Mouse (Mus musculus) ovary, postnatal 36 days (tissue): ENCODE measurements at regions not wholly inside any gene's neighbourhood (a gene's known extent, or its start where the extent isn't known, plus 50 kb on each side); places are given as distances from the start of the nearest gene placed in this dataset.

Experiments
- DNase-seq: peaks from one replicate; pipeline ENCODE4 v3.0.0; 2022; ENCODE audit warnings: low spot score, mixed read lengths

- no peak for DNase-seq
Observed at GRCm38 (mm10) chr12:93549900-93550299, 1700.9 kb upstream of the Sel1l start.

DNA sequence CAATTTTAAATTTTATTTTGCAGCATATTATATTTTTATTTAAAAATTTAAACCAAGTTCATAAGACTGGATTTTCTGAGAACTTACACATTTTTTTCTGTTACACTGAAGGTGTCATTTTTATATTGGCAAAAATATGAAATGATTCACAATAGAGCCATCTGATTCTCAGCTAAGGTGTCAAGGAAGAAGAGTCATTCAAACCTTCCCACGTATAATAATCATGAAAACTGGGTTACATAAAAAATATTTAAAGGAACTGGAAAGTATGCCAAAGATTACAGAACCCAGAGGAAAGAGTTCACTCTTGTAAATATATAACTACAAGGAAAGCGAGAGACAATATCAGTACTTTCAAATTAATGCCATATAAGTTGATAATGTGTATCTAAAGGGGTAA is 1674.5 kb upstream of the Sel1l start:
- DNase-seq, result no peak

DNA sequence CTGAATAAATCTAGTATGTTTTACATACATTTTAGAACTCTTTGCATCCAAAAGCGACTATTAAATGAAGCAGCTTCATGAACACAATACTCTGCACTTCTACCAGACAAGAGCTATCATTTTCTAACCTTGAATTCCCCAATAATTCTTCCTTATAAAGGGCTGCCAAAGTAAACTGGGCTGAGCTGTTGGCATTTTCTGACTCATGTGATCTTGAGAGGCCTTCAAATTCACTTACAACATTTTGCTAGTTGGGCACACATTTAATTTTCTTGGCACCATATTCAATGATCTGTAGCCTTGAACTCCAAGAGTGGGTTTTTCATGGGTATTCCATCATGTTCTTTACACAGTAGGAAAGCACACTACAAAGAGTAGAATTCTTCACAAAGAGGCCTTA is 1637.4 kb upstream of the Sel1l start:
- DNase-seq, result no peak

- no peak for DNase-seq
Observed at GRCm38 (mm10) chr12:93462106-93462505, 1613.1 kb upstream of the Sel1l start.

DNA sequence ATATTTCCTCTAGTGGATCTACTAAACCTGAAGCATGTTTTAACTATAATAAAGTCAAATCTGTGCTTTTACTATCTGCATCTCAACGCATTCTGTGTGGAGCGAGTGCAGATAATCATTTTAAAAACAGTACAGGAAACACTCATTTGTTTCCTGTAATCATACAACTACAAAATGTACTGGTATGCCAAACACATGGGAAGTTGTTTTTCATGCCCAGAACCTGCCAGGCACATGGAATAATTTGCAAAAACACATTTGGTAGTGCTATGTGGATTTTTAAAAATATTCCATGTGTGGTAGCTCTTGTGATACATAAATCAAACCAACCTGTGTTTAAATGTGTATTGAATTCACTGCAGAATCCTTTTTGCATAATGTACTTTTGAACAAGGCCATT is 1600.5 kb upstream of the Sel1l start:
- DNase-seq, result no peak

GRCm38 (mm10) chr12:93429218-93429617 is 1580.3 kb upstream of the Sel1l start:
- DNase-seq, result no peak

DNA sequence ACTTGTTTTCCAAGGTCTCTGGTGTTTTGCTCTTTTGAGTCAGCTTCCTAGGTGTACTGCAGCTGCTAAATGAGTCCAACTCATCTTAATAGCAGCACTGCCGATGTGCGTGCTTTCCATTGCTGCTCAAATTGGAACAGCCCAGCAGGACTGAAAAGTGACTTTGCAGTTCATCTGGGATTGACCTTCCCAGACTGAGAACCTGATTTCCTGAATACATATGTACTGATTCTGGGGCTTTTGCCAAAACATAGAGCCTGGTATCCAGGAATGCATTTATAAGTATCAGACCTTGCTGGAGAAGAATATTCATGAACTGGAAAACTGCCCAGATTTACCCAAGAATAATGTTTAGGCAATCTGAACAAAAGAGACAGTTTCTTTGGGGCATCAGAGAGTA is 1579.0 kb upstream of the Sel1l start:
- DNase-seq, result no peak

GRCm38 (mm10) chr12:93416381-93416780 is 1567.4 kb upstream of the Sel1l start:
- DNase-seq, result no peak

GRCm38 (mm10) chr12:93415791-93416190 is 1566.8 kb upstream of the Sel1l start:
- no peak for DNase-seq

- no peak for DNase-seq
Observed at GRCm38 (mm10) chr12:93385578-93385977, 1536.6 kb upstream of the Sel1l start.

GRCm38 (mm10) chr12:93342933-93343332 is 1494.0 kb upstream of the Sel1l start:
- DNase-seq, result no peak

DNA sequence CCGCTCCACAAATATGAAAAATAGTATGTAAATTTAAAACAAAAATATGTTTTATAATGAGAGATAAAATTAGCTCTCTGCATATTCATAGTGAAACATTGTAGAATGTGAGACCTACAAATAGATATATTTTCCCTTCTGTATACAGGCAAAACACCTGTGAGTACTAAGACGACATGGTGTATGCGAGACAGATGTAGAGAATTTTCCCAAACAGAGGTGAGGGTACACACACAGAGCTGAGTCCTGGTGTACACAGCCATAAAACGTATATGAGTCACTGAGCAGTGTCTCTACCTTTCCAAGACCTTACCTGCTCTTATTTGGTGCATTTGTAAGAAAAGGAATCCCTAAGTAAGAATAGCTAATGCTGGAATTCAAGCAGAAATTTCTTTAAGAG is 1493.6 kb upstream of the Sel1l start:
- DNase-seq, result no peak

DNA sequence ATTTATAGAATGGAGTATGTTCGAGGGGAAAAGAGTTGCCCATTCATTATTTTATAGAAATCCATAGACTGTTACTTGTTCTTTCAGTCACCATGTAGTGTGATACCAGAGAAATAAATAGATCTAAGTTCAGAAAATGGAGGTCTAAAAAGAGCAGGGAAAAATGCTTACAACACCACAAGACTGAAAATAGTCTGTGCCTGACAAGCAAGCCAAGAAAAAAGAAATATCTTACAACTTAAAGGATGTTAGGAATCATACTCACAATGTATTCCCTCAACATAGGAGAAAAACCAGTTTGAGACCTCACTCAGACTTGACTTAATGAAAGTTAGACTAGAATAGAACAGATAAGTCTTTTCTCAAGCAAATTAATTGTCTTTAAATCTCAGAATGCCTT is 1486.6 kb upstream of the Sel1l start:
- no peak for DNase-seq

DNA sequence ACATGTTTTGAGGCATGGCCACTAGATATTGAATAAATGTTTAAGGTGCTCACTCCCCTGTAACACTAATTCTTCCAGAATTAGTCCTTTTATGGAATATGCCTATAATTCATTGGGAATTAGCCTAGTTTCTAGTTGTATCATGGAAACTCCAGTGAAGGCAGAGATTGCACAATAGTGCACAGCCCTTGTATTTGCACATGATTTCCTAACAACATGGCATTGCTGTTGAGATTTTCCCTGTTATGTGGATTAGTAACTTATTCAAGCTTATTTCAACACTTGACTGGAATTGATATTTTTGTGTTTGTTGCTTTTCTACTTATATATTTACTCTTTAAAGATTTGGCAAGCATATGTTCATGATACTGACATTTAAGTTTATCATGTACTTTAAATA is 1463.3 kb upstream of the Sel1l start:
- DNase-seq, result no peak

DNA sequence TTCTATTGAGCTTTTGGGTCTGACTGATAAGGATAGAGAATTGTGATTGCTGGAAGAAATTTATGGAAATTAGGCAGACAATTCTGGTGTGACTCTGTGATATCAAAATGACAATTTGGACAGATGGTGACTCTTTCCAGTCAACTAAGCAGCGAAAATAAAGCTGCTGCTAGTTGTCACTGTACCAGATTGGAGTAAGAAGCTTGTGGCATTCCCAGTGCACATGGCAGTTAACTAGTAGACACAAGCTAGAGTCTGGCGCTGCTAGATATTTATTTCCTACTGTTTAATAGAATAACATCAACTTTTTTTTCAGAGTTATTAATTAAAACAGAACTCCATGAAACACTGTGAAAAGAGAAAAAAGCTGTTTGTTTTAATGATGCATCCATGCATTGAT is 1432.9 kb upstream of the Sel1l start:
- no peak for DNase-seq

DNA sequence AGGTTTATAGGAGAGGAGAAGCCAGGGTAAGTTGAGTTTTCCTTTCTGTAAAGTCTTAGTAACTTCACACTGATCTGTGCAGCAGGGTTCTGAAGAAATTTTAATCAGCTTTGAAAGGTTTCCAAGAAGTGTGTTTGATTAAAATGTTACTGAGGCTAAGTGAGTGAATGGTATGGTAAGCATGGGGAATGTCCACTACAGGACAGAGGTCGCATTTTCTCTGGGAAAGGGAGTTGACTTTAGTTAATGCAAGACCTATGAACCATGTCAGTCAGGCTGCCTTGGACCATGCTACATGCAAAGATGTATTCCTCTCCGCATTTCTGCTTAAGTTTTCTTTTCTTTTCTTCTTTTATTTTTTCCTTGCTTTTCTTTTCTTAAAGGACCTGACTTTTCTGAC is 1424.7 kb upstream of the Sel1l start:
- no peak for DNase-seq

DNA sequence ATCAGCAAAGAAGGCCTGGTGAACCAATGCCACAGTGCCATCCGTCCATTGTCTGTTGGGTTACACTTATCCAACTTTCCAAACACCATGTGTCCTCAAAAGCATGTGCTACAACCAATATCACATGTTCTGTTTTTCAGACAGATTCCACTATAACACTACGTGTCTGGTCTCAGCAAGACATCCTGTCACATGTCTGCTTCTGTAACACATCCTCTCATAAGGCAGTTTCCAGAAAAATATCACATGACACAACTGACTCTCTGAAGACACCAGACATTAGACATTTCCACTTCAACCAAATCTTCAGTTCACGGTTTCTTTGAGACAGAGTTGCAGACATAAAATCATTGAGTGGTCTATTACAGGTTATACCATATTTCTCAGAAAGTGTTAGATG is 1381.3 kb upstream of the Sel1l start:
- no peak for DNase-seq

GRCm38 (mm10) chr12:93226826-93227225 is 1377.9 kb upstream of the Sel1l start:
- DNase-seq, result no peak

GRCm38 (mm10) chr12:93221179-93221922 is 1372.4 kb upstream of the Sel1l start:
- DNase-seq, result no peak

DNA sequence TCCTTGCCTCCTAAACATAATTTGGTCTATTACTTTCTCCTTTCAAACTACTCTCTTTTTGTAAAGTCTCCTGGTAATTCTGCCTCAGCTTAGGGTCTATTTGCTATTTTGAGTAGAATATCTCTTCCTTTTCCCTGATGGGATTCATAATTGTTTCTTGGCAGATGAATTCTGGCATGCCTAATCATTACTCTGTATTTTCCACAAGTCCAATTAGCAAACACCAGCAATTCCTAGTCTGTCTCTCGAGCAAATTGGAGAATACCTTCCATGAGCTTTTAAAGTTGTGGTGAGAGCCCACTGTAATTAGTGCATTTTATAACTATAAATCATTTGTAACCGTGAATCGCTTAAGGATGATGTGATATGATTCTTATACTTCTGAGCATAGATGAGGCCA is 1358.6 kb upstream of the Sel1l start:
- DNase-seq, result no peak

- no peak for DNase-seq
Observed at GRCm38 (mm10) chr12:93188940-93189339, 1340.0 kb upstream of the Sel1l start.

- no peak for DNase-seq
Observed at GRCm38 (mm10) chr12:93173744-93174143, 1324.8 kb upstream of the Sel1l start.

GRCm38 (mm10) chr12:93160252-93160651 is 1311.3 kb upstream of the Sel1l start:
- no peak for DNase-seq

DNA sequence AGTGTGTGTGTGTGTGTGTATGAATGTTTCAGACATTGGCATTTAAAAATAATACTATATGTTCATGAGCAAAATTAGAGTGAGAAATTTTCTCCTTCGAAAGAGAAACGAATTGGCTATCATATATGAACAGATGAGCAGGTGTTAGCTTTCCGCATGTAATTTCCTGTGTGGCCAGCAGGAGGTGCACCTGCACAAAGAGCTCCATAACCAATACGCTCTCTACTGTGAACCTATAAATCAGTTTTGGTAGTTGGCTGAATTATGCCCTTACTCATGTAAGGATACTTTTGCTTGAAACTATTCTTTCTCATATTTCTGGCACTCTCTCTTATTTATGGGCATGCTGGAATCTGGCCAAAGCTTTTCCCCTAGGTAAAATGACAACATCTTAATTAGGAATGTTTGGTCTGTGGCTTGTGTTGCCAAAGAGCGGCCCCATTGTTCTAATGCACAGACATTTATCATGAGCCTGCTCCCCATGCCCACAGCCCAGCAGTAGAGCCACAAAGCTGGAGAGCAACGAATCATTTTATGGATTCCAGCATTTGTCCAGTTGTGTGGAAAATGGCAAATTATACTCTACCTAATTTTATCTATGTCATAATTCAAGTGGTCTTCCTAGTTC is 1303.8 kb upstream of the Sel1l start:
- peak; percentile 33 for DNase-seq
